Mouse (Mus musculus) brain, embryonic 18.5 days (tissue): Measurements from ENCODE around the gene Gpbp1.
A peak's percentile ranks its signal among the peaks of the same experiment; 100 is the strongest.

ENCODE experiments used
- DNase-seq: peaks from one replicate; pipeline ENCODE4 v3.0.0-alpha.2; 2012; ENCODE audit warnings: low read depth, low spot score

Gene Gpbp1

DNA sequence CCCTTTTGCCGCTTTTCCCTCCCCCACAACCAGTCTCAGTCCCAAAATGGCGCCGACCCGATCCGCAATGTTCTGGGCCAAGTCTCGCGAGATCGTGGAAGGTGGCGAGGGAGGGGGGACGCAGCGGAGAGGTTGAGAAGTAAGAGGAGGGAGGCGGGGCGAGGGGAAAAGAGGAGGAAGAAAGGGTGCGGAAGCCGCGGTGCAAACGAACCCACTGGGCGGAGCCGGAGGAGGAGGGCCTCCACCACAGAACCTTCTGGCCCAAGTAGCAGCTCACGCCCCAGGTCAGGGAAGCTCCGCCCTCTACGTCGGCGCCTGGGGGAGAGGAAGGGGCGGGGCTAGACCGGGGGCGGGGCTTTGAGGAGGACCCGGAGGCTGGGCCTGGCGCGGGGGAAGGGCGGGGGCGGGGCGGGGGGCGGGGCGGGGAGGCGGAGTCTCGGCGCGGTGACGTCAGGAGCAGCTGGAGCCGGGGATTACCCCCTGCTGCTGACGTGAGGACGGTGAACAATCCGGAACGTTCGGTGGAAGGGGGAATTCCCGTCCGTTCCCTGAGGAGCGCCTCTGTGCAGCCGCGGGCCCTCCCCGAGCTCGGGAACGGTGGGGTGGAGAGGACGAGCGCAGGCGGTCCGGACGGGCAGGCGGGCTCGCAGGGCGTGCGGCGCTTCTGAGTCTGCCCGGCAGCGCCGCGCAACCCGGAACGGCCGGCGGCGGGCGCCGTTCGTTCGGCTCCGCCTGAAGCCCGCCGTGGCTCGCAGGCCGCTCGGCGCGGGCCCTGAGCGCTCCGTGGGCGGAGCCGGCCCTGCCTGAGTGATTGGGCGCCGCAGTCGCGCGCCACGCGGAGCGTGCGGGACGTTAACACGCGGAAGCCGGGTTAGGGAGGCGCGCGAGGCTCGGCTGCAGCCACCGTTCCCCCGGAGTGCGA lies at the start of gene Gpbp1:
Gene Gpbp1, minus strand, starts transcription at position 310 of the 922 bp plus-strand sequence.
- DNase-seq: peak; percentile 100

DNA sequence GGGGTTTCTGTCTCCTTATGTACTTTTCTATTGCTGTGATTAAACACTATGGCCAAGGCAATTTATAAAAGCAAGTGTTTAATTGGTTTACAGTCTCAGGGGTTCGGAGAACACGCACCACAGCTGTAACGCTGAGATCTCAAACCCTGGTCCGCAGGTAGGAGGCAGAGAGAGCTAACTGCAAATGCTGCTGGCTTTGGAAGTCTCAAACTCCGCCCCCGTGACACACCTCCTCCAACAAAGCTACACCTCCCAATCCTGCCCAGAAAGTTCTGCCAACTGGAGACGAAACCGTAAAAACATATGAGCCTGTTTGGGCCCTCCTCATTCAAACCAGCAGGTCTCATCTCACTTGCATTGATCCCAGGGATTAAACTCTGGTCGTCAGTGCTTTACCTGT lies 47.8 kb upstream of the Gpbp1 start:
- DNase-seq: no peak

- no peak for DNase-seq
Observed at GRCm38 (mm10) chr13:111536207-111536887, 46.4 kb upstream of the Gpbp1 start.

DNA sequence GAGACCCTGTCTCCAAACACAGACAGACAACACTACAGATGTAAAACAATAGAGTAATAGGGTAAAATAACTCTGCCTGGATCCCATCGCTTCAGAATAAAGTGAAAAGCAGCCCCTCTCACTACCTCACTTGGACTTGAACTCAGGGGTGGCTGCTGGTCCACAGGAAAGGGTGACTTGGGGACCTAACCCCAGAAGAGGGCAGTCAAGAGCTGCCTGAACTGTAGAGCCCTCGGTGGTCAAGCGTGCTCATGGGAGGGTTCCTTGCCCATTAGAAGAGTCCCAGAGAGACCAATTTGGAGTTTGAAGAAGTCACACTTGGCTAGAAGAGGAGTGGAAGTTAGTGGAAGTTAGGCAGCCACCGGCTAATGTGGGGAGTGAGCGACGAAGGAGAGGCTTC lies 44.2 kb upstream of the Gpbp1 start:
- no peak for DNase-seq

DNA sequence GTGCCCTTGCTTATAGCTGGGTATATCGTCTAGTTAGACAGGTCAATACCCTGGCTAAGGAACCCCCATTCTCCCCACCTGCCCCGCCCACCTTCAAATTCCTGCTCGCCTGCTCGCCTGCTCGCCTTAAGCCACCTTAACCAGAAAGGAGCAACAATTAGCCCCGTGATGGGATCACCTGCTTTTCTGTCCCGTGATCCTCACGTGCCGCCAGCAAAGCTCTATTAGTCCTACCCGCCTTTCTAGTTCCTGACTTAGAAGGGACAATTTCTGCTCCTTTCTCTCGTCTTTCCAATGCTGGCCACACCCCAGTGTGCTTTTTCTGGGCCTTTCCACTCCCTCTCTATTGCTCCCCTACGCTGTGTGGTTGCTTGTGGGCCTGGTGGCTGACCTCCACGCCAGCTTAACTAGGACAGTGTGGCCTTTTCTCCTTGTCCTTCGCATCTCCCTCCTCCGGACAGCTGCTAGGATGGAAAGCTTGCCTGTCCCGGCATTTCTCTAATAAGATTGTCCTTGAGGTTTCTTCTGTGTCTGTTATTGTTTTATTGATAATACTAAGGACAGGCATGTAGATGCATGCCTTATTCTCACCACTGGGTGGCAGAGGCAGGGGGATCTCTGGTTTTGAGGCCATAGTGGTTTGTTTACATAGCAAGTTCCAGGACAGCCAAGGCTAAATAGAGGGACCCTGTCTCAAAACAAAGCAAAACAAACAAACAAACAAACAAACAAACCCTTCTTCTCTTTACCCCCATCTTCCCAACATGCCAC lies 42.5 kb upstream of the Gpbp1 start:
- no peak for DNase-seq

- no peak for DNase-seq
Observed at GRCm38 (mm10) chr13:111531701-111532100, 41.8 kb upstream of the Gpbp1 start.

GRCm38 (mm10) chr13:111524277-111524676 lies 34.4 kb upstream of the Gpbp1 start:
- DNase-seq: no peak

- no peak for DNase-seq
Observed at GRCm38 (mm10) chr13:111522336-111522735, 32.4 kb upstream of the Gpbp1 start.

- no peak for DNase-seq
Observed at GRCm38 (mm10) chr13:111520456-111520855, 30.5 kb upstream of the Gpbp1 start.

DNA sequence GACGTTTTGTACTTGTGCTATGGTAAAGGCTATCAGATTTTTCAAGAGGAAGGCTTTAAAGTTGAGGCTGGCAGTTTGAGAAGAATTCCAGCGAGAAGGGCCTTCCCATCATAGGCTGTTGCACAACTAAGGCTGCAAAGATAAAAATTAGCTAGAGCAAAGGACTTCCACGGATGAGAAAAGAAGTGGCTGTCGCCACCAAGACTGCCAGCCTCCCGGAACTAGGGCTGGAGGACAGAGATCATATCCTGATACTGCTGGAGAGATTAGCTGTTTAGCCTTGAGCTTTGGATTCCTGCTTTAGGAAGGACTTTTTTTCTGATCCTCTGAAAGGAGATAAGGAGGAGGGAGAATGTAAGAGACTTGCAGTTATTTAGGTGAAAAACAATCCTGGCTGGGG lies 28.4 kb upstream of the Gpbp1 start:
- DNase-seq: no peak

GRCm38 (mm10) chr13:111516385-111517150 lies 26.7 kb upstream of the Gpbp1 start:
- no peak for DNase-seq

DNA sequence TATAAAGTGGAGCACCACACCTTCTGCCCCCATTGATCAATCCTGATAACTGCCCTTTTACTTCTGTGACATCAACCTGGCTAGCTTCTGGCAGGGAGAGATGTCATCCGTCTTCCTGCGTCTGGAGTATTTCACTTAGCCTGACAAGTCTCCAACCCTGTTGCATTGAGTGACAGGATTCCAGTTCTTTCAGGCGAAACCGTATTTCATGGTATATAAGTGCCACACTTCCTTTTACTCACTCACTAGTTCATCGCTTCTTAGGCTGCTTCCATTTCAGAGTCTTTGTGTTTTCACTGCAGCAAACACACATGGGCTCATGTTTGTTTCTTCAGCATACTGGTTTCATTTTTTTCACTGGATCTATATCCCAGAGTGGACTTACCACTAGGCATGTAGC lies 19.5 kb upstream of the Gpbp1 start:
- no peak for DNase-seq

DNA sequence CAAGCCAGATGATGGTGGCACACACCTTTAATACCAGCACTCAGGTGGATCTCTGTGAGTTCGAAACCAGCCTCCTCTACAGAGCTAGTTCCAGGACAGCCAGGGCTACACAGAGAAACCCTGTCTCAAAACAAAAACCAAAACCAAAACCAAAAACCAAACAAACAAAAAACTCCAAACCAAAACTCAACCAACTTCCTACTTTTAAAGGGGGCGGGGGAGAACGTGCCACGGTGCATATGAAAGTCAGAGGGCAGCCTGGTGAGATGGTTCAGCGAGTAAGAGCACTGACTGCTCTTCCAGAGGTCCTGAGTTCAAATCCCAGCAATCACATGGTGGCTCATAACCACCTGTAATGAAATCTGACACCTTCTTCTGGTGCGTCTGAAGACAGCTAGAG lies 18.7 kb upstream of the Gpbp1 start:
- DNase-seq: no peak

GRCm38 (mm10) chr13:111494330-111495029 lies 4.6 kb upstream of the Gpbp1 start:
- no peak for DNase-seq

GRCm38 (mm10) chr13:111491046-111491756 lies 1.3 kb upstream of the Gpbp1 start:
- DNase-seq: no peak

DNA sequence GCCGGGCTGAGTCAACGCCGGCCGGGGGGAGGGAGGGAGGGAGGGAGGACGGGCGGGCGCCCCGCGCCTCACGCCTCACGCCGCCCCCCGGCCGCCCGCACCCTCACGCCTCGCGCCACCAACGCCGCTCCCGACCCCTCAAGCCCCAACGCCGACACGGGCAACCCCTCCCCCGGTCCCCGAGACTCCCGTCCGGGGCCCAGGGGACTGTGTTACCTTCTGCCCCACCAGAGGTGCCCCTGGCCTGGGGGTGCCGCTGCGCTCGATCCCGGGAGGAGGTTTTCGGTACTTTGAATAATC lies 459 bp downstream of the Gpbp1 start:
- no peak for DNase-seq

DNA sequence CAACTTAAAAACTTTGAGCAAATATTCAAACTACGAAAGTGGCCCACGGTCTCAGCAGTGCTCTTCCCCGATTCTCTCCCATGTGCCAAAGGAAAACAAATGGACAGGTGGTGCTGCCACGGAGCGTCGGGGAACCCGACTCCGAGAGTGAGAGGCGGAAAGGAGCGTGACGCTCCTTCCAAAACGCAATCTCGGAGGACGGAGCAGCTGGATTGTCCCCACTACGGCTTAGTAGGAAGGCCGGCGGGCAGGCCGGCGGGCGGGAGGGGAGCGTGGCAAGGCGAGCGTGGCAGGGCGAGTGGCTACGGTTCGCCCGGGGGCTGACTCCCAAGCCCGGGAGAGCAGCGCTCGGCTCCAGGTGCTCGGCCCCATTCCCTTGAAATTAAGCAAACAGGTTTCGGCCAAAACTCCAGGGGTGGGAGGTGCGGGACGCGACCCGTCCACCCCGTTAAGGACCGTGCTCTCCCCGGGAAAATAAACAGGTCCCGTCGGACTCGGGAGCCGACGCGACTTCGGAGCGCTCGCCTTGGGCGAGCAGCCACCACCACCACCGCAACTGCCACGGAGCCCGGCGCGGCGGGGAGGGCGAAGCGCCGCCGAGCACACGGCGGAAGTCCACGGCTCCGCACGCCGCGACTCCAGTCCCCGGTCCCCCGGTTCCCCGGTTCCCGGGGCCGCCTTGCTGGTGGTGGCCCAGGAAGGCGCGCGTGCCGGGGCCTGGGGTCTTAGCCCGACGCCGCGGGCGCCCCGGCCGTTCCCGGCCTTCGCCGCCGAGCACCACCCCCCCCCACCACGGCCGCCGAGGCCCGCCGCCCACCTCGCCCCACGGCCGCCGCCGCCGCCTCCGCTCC lies 1.0 kb downstream of the Gpbp1 start:
- no peak for DNase-seq

GRCm38 (mm10) chr13:111477695-111478094 lies 12.2 kb downstream of the Gpbp1 start:
- no peak for DNase-seq

GRCm38 (mm10) chr13:111470562-111471237 lies 19.2 kb downstream of the Gpbp1 start:
- no peak for DNase-seq
